Mouse (Mus musculus) heart, embryonic 14.5 days (tissue): ENCODE results near the gene Lime1. TPM values are rescaled to one million over a fixed set of nuclear protein-coding genes. Genes with fewer than 3 reads are reported as not detected.
A peak's percentile ranks its signal among the peaks of the same experiment; 100 is the strongest.

Experiments
- ATAC-seq: fragments of 200-750 bp; cut with Nextera tagmentation; 2 replicates; pipeline ENCODE4 v1.8.0; 2017; ENCODE audit warnings: low read depth, moderate TSS enrichment; ENCODE audit not compliant: insufficient number of reproducible peaks, insufficient read depth, low FRiP score
- H3K27ac ChIP-seq, 2 experiments: fragments of 200-500 bp in 1 of 2; fragments of 300-500 bp in 1 of 2; sonication (generic) in 1 of 2; replicated peaks in 1 of 2; 2 replicates each; pipeline ENCODE4 v1.5.1; 2012 to 2014; ENCODE audit warnings: low read depth in 2 of 2, low read length in 2 of 2, control low read depth in 1 of 2, mild to moderate bottlenecking in 1 of 2, mixed read lengths in 1 of 2; ENCODE audit not compliant: control insufficient read depth in 1 of 2, insufficient read depth in 1 of 2
- H3K27me3 ChIP-seq: fragments of 300-500 bp; sonication (generic); 2 replicates; pipeline ENCODE4 v1.6.1; 2014; ENCODE audit warnings: mild to moderate bottlenecking, low read length, control low read depth; ENCODE audit not compliant: control insufficient read depth, insufficient read depth
- H3K36me3 ChIP-seq: fragments of 300-500 bp; sonication (generic); 2 replicates; pipeline ENCODE4 v1.6.1; 2014; ENCODE audit warnings: mild to moderate bottlenecking, control low read depth, low read length, mixed read lengths; ENCODE audit not compliant: control insufficient read depth, insufficient read depth
- H3K4me1 ChIP-seq, 2 experiments: fragments of 200-500 bp in 1 of 2; fragments of 300-500 bp in 1 of 2; sonication (generic) in 1 of 2; 2 replicates each; pipeline ENCODE4 v1.6.1; 2012 to 2014; ENCODE audit warnings: low read length in 2 of 2, control low read depth in 1 of 2, mixed read lengths in 1 of 2; ENCODE audit not compliant: control insufficient read depth in 2 of 2, insufficient read depth in 2 of 2
- H3K4me2 ChIP-seq: fragments of 300-500 bp; sonication (generic); 2 replicates; pipeline ENCODE4 v1.6.1; 2014; ENCODE audit warnings: mild to moderate bottlenecking, low read length
- H3K4me3 ChIP-seq, 2 experiments: fragments of 200-500 bp in 1 of 2; fragments of 300-500 bp in 1 of 2; sonication (generic) in 1 of 2; 2 replicates each; pipeline ENCODE4 v1.5.1; 2012 to 2014; ENCODE audit warnings: low read length in 2 of 2, mild to moderate bottlenecking in 2 of 2, control low read depth in 1 of 2, low read depth in 1 of 2, moderate library complexity in 1 of 2; ENCODE audit not compliant: control insufficient read depth in 1 of 2, insufficient read depth in 1 of 2
- H3K9ac ChIP-seq: fragments of 300-500 bp; sonication (generic); 2 replicates; pipeline ENCODE4 v1.6.1; 2014; ENCODE audit warnings: mild to moderate bottlenecking, low read length
- H3K9me3 ChIP-seq: fragments of 300-500 bp; sonication (generic); 2 replicates; pipeline ENCODE4 v1.6.1; 2016; ENCODE audit warnings: low read length, control low read depth; ENCODE audit not compliant: control insufficient read depth
- WGBS: fragments of 180-500 bp; shearing (Covaris S2); extraction: QIAGEN DNeasy Blood & Tissue Kit; methylation state at CpG from one replicate; pipeline ENCODE4 v1.1.7; 2014; 5-methylcytosine and 5-hydroxymethylcytosine counted together
- polyA plus RNA-seq: library from polyadenylated mRNA; unstranded; fragments of >200 nt; fragmentation: Nextera tagmentation; extraction: Ambion mirVana; gene quantifications from 2 replicates; pipeline ENCODE4 v1.2.1, GENCODE M21; 2014

Lime1 gene
- polyA plus RNA-seq, 1 experiment from 2014 or later = 13.7 TPM

GRCm38 (mm10) chr2:181364860-181365596, 14.8 kb upstream of the Lime1 start, which contains the start of the genes Zgpat and Arfrp1:
Gene Zgpat, plus strand, starts transcription at chr2:181364928.
Gene Arfrp1, minus strand, starts transcription at chr2:181365404.
- H3K4me2 ChIP-seq = peak within 1 kb of the TSS; percentile 97
- ATAC-seq = peak; percentile 89
- peaks cover 58% of the 10 kb centered on the region for H3K36me3 ChIP-seq
- under 1% methylated on average over 64 of the region's 71 CpGs for WGBS
- H3K9ac ChIP-seq = peak within 1 kb of the TSS; percentile 93
- H3K4me3 ChIP-seq = peak within 1 kb of the TSS; percentile 73 to 93
- no peaks in the 10 kb centered on the region for H3K9me3 ChIP-seq
- H3K27me3 ChIP-seq = no peaks in the 10 kb centered on the region
- peaks cover 3 to 31% of the 10 kb centered on the region in 2 experiments for H3K4me1 ChIP-seq
- peak within 1 kb of the TSS; percentile 85 to 90 for H3K27ac ChIP-seq

- H3K4me3 ChIP-seq = peak overlapping the region; percentile 73 to 93
- H3K36me3 ChIP-seq = peaks cover 58% of the 10 kb centered on the region
- H3K4me2 ChIP-seq = peak overlapping the region; percentile 97
- no peaks in the 10 kb centered on the region for H3K9me3 ChIP-seq
- H3K9ac ChIP-seq = peak overlapping the region; percentile 93
- peak overlapping the region; percentile 85 to 90 for H3K27ac ChIP-seq
- no peaks in the 10 kb centered on the region for H3K27me3 ChIP-seq
- ATAC-seq = peak; percentile 28
- H3K4me1 ChIP-seq = peaks cover 3 to 31% of the 10 kb centered on the region in 2 experiments
- WGBS = 0% methylated on average over 20 of the region's 20 CpGs
Observed at GRCm38 (mm10) chr2:181365655-181366075, 14.2 kb upstream of the Lime1 start.

- WGBS = 91% methylated on average over 5 of the region's 5 CpGs
- peaks cover 0 to 22% of the 10 kb centered on the region in 2 experiments; a peak in 3 of 4 replicates for H3K4me1 ChIP-seq
- peaks cover 31% of the 10 kb centered on the region for H3K36me3 ChIP-seq
- no peak overlapping the region for H3K9ac ChIP-seq
- H3K4me2 ChIP-seq = no peak overlapping the region
- H3K27me3 ChIP-seq = no peaks in the 10 kb centered on the region
- no peaks in the 10 kb centered on the region for H3K9me3 ChIP-seq
- ATAC-seq = no peak
- H3K27ac ChIP-seq = no peak overlapping the region
- no peak overlapping the region for H3K4me3 ChIP-seq
Observed at GRCm38 (mm10) chr2:181370001-181370400, 9.9 kb upstream of the Lime1 start.

GRCm38 (mm10) chr2:181375787-181376186, 4.1 kb upstream of the Lime1 start:
- peaks cover 30% of the 10 kb centered on the region for H3K36me3 ChIP-seq
- H3K27ac ChIP-seq = no peak overlapping the region
- H3K4me2 ChIP-seq = no peak overlapping the region
- H3K4me1 ChIP-seq = no peaks in the 10 kb centered on the region
- H3K9ac ChIP-seq = no peak overlapping the region
- no peaks in the 10 kb centered on the region for H3K27me3 ChIP-seq
- no peak overlapping the region for H3K4me3 ChIP-seq
- H3K9me3 ChIP-seq = no peaks in the 10 kb centered on the region
- WGBS = 91% methylated on average over 2 of the region's 2 CpGs
- ATAC-seq = no peak

- Histone ChIP-seq H3K36me3 (peaks cover 42% of the 10 kb centered on the region), H3K27ac (no peak overlapping the region), H3K9me3 (no peaks in the 10 kb centered on the region), H3K4me2 (no peak overlapping the region), H3K27me3 (no peaks in the 10 kb centered on the region), H3K4me1 (no peaks in the 10 kb centered on the region), H3K4me3 (no peak overlapping the region), H3K9ac (no peak overlapping the region)
- ATAC-seq = no peak
- WGBS = 55% methylated on average over 2 of the region's 2 CpGs
Observed at GRCm38 (mm10) chr2:181377230-181377629, 2.6 kb upstream of the Lime1 start.

GRCm38 (mm10) chr2:181378701-181379100, 1.2 kb upstream of the Lime1 start:
- no peak overlapping the region for H3K4me3 ChIP-seq
- ATAC-seq = no peak
- no peaks in the 10 kb centered on the region for H3K27me3 ChIP-seq
- H3K4me1 ChIP-seq = no peaks in the 10 kb centered on the region
- peaks cover 57% of the 10 kb centered on the region for H3K36me3 ChIP-seq
- no peak overlapping the region for H3K9ac ChIP-seq
- 86% methylated on average over 5 of the region's 5 CpGs for WGBS
- no peak overlapping the region for H3K27ac ChIP-seq
- no peak overlapping the region for H3K4me2 ChIP-seq
- H3K9me3 ChIP-seq = no peaks in the 10 kb centered on the region

DNA sequence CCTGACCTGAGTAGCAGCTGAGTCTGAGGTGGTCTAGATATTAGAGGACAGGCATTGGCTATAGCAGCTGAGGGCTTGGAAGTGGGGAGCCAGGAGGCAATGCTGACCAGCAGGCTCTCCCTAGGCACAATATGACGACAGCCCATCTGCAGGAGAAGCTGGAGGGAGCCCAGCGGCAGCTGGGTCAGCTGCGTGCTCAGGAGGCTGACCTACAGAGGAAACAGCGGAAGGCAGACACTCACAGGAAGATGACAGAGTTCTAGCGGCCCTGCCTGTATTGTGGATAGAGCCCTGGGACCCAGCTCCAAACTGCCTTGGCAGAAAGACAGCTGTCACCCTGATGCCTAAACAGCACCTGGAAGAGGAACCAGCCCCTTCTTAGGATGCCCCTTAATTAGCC, 373 bp downstream of the Lime1 start:
- Histone ChIP-seq H3K4me3 (no peak overlapping the region), H3K9me3 (no peaks in the 10 kb centered on the region), H3K4me1 (no peaks in the 10 kb centered on the region), H3K9ac (no peak overlapping the region), H3K36me3 (peaks cover 69% of the 10 kb centered on the region), H3K27ac (no peak overlapping the region), H3K27me3 (no peaks in the 10 kb centered on the region), H3K4me2 (no peak overlapping the region)
- no peak for ATAC-seq
- WGBS = 86% methylated on average over 5 of the region's 5 CpGs
